Mouse (Mus musculus) c-Kit-positive CD71-negative TER-119-negative erythroid progenitor cells, embryonic 14.5 days (primary cell): ENCODE data around the gene Cdh18.
"Not testable (repeated sequence)": the region's sequence is repeated elsewhere in the genome, so short reads cannot be mapped to it uniquely, and the experiment has no call there.

Source experiments
- DNase-seq: peaks from one replicate; pipeline ENCODE4 v3.0.0-alpha.2; 2013; ENCODE audit warnings: low read depth

Cdh18 gene

DNA sequence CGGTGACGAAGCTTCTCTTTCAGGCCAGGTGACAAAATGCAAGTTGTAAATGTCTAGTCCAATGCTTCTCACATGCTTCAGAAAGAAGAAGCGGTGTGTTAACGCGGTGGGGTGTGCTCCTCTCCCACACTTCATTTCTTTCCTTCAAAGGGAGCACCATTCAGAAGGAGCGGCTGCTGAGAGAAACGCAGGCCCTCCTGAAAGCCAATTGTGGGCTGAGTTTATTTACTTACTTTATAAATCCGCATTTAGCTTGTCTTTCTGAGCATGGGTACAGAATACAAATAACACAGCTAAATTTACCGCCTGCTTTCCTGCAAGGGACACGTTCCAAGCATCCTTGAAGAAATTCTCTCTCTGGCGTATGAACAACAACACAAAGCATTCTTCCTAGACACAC is 420.6 kb downstream of the Cdh18 start:
- DNase-seq, result no peak

DNA sequence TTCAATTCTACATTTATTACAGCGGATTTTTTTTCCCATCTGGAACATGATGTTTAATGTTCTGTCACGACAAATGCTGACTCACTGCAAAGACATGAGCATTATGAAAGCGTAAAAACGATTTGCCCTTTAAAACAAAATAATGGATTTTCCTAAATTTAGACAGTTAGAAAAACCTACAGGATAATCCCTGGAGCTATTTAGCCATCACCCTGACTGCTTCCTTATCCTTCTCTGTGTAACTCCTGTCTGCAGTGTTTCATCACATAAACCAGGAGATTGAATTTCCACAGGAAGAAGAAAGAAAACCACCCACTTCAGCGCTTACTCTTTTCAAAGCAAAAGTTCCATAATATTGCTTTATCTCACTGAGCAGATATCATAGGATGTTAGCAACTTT is 431.3 kb downstream of the Cdh18 start:
- no peak for DNase-seq

DNA sequence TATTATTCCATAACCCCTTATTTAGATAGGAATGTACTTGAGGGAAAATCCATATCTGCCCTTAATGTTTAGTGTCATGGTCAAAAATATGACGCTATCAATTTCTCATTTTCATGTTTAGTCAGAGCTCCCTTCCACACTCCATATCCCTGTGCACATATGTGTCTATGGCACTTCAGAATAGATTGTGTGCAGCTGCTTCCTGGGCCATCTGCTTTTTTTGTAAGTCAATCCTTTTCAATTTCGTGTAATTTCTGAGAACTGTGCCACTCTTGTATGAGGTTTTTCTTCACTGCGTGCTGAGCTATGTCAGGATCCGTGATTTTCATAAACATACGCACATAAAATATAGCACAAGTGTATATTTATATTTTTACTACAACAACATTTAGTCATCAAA is 435.8 kb downstream of the Cdh18 start:
- DNase-seq, result no peak

DNA sequence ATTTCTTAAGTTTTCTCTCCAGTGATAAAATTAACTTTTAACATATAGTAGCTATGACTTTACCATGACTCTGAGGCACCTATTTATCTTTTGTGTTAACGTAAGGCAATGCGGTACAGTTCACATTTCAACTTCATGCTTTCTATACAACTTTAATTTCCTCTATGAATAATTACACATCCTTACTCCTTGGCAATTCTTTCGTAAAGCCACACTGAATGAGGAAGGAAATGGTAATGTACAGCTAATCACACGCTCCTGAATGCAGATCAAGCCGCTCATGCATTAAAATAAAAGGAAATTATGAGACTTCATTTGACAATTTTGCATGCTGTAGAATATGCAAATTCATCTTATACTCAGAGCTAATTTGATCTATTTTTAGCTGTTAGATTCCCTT is 467.9 kb downstream of the Cdh18 start:
- no peak for DNase-seq

DNA sequence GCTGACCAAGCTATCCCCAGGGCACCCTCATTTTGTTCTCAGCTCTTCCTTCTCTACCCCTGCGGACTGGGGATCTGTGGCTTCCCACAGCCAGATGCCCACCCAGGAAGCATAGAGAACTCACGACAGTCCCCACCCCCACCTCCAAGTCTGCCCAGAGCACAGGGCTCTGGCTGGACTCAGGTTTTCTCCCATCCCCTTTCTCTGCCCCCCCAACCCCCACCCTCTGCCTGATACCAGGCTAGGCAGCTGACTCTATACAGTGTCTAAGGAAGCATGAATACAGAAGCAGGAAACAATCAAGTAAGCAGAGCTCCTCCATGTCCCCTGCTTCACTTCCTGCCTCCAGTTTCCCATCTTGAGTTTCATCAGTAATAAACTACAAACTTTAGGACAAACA is 472.3 kb downstream of the Cdh18 start:
- no peak for DNase-seq

DNA sequence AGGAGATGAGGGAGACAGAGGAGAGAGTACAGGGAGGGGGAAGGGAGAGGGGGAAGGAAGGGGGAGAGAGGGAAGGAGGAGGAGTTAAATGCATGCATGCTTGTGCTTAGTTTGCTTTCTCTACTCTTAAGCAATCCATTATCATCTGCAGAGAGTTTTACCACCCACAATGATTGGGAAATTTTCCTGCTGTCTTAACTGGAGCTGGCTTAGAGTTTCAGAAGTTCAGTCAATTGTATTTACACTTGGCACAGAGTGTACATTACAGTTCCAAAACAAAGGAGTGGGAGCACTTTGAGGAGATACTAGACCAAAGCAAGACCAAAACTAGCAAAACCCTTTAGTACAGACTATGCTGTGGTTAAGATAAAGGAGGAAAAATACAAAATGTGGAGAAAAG is 473.8 kb downstream of the Cdh18 start:
- no peak for DNase-seq

DNA sequence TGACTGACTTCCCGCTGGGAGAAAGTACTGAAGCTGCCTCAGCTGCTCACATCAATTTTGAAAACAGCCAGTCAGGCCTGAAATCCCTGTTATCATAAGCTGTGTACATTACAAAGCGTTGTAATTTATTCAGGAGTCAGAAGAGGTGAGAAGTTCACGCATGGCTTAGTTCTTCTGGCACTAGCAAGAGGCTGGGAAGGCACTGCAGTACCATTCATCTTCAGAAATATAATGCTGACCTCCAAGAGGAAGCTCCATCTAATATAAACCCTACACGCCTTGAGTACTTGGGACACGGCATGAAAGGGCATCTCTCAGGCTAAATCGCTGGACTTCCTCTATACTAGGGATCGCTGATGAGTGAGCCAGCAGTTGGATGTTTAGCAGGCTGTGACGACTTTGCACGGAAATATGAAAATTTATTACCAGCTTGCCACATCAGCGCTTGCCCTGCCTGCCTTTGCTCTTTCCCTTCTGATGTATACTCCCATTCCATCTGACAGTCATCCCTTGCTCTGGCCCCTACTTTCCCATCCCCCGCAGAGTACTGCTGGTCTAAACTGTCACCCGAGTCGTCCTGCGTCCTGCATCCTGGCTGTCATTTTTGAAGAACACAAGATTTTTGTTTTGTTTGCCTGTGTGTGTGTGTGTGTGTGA is 486.9 kb downstream of the Cdh18 start:
- no peak for DNase-seq

DNA sequence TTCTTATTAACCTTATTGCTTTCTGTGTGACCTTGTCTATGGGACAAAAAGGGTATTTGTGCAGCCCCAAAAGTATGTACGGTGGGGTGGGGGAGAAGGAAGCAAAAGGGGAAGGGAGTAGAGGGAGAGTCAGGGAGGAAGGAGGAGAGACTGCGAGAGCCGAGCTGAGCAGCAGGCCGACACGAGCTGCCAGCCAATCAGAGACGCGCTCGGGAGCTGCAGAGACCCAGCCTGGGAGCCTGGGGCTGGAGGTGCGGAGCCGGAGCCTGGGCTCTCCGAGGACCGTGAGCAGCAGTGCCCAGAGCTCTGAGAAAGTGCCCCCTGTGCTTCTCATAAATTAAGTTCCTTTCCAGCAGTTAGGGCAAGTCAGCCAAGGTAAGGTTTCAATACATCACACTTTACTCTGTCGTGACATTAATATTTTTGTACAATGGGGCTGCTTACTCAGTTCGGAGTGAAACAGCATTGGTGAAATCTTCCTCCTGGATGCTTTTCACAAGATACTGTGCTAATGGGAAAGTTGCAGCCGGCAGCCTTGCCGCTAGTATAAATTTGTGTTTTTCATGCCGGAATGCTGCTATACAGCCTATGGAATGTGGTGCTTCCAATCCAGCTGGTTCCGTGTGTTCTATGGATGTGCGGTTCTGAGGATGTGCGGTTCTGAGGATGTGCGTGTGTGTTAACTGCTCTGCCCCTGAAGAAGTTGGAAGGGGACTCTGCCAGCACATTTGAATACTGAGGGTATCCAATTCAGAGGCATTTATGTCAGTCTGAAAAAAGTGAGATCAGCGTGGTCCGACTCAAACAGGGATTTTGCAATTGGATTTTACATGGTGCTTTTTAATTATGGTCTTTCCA is 487.6 kb downstream of the Cdh18 start:
- no peak for DNase-seq

DNA sequence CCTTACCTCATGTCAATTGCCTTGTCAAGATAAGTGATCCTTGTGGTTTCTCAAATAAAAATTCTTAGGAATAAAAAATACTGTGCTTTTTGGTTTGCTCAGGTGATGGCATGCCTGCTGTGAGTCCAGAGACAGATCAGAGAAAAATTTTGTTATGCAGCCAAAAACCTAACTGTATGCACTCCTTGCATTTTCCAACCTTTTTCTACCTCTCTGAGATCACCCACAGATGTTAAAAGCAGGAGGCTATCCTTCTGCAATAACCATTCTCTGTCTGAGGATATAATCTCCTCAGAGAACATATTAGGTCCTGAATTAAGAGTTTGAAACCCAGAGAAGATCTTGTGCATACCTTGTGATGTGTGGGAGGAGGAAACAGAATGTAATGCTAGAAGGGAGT is 488.7 kb downstream of the Cdh18 start:
- no peak for DNase-seq

DNA sequence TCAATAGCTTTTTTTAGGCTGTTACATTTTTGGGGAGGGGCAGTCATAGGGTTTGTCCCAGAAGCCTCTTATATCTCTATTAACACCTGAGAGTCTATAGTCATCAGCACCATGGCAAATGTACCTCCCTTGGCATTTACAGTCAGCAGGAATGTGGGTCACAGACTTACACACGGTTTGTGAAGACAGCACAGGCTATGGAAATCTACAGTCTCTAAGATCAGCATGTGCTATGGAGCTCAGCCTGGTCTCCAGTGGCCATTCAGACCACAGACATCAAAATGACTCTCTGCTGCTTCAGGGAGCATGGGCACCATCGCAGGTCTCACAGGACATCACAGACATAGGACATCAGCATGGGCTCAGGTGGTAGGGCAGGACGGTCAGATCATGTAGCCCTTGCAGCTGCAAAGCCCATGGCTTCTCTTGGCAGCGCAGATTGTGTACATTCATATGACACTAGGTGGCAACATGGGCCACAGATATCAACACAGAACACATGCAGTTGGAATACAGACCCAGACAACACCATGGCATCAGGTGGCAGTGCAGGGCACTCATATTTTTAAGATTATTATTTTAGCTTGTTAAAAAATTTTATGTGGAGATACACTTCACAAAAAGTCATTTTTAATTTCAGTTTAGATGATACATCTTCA is 497.4 kb downstream of the Cdh18 start:
- no peak for DNase-seq

DNA sequence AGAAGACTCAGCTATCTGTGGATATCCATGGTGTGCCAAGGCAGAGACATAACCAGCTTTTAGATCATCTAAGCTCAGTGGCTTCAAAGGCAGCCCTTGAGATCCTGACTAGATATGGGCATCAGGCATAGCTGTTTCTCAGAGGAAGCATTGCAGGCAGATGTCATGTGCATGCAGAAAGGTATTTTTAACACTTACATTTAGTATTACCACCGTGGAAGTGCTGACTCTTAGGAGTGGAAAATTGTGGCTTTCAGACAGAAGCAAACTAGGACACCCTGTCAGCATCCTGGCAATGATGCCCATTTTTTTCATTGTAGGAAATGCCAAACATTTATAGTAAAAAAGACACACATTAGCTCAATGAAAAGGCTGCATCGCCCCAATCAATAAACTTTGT is 503.2 kb downstream of the Cdh18 start:
- no peak for DNase-seq

DNA sequence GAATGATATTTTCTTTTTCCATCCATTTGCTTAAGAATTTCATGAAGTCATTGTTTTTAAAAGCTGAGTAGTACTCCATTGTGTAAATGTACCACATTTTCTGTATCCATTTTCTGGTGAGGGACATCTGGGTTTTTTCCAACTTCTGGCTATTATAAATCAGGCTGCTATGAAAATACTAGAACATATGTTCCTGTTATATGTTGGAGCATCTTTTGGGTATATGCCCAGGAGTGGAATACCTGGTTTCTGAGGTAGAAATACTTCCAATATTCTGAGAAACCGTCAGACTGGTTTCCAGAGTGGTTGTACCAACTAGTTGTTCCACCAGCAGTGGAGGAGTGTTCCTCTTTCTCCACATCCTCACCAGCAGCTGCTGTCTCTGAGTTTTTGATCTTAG is 536.5 kb downstream of the Cdh18 start:
- not testable (repeated sequence) for DNase-seq

DNA sequence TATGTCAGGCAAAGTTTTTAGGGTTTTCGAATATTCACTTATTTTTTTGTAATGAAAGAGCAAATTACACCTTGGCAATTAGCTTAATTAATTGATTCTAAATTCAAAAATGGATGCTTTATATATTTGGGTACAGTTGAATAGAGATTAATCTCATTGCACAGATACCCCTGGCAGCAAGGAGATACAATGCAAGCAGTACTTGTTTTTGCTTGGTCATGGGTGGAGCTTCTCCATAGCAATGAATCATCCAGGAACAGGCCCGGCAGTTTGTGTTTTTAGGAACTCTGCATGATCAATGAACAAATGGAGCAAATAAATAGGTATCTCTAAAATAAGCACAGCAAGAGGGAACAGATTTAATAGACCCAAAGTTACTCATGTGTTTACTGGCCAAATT is 538.7 kb downstream of the Cdh18 start:
- DNase-seq, result no peak

DNA sequence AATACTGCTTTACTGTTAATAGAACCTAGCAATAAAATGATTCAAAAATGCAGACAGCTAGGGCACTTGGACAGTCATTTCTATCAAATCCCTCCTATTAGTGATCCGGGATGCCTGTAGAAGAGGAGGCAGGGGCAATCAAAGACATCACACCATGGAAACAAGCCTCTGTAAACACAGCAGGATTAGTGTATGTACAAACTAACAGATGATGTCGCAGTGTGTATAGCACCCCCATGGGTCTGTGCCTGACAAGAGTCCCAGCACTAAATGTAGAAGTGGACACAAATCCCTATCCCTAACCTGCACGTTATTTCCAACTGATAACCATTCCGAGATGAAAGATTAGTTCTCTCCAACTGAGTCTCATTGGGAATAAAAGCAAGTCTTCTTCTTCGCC is 547.8 kb downstream of the Cdh18 start:
- no peak for DNase-seq

DNA sequence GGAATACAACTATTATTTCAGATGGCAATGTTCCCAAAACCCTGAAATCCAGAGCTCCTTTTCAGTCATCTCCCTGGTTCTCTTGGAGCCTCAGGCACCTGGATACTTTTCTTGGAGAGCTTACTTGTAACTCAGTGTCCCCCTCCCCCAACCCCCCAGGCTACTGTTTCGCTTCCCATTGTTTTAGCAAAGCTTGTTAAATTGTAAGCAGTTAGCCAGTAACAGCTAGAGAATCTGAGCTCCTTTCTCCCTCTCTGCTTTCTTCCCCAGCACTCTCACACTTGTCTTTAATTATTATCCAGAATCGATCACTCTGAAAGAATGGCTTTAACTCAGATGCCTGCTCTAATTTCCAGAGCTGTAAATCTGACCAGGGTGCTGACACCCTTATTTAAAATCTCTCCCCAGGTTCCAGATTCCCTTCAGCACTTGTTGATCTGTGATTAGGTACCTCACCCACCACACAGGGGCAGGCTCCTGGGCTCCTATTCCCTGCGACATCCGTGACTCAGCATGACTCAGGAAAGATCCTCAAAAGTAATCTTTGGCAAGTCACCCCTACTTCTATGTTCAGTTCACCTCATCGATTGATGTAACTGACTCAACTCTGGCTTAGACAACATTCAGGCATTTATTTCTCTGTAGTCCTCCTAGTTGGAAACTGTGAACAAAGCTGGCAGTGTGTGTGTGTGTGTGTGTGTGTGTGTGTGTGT is 556.0 kb downstream of the Cdh18 start:
- no peak for DNase-seq

DNA sequence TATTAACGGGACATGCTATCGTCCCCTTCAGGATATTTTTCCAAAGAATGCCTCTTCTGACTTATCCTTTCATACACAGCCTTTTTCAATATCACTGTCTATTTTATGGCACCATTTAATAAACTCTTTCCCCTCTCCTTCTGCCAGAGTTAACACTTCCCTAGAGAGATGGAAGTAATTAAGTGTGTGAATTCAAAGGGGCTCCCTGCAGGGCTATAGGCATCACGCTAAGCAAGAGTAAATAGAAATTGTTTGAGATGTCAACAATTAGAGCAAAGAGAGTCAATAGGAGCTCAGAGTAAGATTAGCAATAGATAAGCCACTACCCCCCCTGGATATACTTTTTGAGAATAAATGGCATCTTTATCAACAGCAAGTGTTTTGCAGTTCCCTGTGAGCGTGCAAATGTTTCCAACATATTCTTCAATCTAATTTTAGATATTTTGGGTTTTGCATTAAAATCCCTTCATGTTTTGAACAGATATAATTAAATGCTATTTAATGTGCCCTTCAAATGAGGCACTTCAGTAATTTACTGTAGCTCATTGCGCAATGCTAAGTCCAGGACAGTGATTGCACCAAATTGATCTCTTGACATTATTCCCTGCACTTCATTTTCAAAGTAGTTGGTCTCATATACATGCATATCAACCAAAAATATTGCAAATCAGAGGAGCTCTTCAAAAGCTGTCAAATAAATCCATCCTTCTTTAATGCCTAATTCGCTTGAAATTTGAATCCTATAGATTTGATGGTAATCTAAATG is 586.3 kb downstream of the Cdh18 start:
- DNase-seq, result no peak

DNA sequence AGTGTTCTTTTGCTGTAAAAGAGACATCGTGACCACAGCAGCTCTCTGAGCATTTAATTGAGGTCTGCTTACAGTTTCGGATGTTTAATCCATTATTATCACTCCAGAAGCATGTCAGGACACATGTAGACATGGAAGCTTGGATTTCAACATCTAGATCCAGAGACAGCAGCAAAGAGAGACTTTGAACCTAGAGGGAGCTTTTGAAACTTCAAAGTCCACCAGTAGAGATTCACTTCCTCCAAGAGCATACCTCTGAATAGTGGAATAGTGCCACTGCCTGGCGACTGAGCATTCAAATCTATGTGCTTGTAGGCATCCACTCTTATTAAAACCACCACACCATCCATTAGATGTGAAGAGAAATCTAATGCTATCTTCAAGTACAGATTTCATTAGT is 588.1 kb downstream of the Cdh18 start:
- no peak for DNase-seq

DNA sequence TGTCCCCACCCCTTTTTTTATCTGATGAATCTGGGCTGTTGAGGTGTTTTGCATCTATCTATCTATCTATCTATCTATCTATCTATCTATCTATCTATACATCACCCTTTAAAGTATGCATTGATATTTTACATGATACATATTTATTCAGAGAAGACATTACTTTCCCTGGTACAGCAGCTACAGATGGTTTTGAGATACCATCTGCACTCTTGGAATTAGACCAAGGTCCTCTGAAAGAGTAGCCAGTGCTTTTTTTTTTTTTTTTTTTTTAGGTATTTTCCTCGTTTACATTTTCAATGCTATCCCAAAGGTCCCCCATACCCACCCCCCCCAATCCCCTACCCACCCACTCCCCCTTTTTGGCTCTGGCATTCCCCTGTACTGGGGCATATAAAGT is 594.1 kb downstream of the Cdh18 start:
- not testable (repeated sequence) for DNase-seq

DNA sequence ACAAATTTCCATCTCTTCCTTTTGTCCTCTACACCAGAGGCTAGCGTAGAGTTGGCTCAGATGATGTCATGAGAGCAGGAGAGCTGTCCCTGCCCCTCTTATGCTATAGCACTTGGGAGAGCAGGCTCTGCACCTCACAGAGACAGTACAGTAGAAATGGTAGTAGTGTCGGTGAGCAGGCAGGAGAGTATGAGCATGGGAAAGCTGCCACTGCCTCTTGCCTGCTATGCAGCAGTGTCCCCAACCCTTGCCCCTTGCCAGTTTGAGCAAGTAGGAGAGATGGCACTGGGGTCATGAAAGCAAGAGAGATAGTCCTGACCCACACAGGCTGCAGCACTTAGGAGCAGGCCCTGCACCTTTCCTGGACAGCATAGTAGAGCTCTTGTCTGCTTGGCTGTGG is 607.1 kb downstream of the Cdh18 start:
- no peak for DNase-seq

DNA sequence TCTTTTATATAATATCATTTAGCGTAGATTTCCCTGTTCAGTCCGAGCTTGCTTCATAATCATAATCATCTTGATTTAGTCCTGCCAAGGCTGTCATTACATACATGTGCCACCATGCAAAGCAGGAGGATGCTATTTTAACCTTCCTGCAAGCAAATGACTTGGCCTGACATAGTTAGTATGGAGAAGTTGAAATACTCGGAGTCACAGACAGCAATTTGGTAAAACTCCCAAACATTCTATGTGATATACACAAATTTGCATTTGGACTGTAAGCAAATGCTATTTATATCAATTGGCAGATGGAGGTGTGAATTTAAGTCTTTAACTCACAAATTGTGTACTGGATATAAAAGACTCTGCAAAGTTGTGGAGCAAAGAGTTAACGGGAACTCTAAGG is 616.0 kb downstream of the Cdh18 start:
- DNase-seq, result no peak

DNA sequence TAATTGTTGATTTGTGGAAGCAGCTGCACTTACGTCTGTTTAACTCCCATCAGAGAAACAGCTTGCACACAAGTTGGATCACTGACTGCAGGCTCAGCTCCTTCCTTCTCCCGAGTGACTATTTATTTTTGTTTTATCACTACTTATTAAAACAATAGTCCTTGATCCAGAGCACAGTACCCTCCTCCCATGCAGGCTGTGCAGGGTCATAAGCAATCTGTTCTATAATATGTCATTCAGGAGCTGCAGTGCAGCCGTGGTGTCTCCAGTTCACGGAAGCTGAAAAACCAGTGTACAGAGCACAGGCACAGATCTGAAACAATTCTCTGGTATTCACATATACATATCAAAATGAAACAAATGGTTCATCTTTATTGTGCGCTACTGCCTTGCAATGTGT is 625.8 kb downstream of the Cdh18 start:
- no peak for DNase-seq

DNA sequence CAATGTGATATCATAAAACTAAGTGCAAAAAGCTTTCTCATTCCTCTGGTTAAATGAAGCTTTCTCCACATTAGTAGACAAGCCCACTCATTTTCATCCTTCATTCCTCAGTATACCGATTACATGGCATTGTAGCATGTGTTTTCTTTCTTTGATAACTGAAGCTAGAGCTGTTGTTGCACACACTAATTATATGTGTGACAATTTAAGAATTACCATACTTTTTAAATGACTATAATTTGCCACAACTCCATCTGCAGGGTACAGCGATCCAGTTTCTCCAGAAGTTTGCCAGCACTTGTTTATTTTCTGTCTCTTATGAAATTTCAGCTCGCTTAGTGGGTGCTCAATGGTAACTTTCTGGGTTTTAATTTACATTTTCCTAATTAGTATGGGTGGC is 663.2 kb downstream of the Cdh18 start:
- no peak for DNase-seq
